Mouse (Mus musculus): Measurements from ENCODE around the gene Htr5a. TPM values are rescaled to one million over a fixed set of nuclear protein-coding genes. Genes with fewer than 3 reads are reported as not detected.

Gene Htr5a
- polyA plus RNA-seq, 1 experiment from 2014 or later = not detected

DNA sequence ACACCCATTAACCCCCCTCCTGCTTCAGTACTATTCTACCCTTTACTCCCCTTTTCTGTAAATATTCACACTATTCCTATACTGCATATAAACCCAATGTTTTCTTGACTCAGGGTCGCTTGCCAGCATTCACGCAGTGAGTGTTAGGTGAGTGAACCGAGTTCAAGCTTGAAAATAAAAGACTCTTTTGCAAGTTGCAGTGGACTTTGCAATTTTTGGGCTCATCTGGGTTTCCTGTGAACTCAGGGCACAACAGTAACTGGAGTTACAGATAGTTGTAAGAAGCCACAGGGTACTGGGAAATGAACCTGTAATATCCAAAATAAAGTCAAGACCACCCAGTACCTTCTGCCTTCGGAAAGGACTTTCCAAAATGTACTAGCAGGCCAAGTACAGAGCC lies 58.2 kb downstream of the Htr5a start:
- WGBS = 89% methylated on average over 4 of the region's 4 CpGs
- Histone ChIP-seq H3K9ac (replicated peaks; ENCODE audit: low read depth, low read length) (no peak overlapping the region), H3K36me3 (ENCODE audit: control insufficient read depth, insufficient read depth, low read length) (no peaks in the 10 kb centered on the region), H3K27me3 (ENCODE audit: control insufficient read depth, insufficient read depth, low read length) (no peaks in the 10 kb centered on the region), H3K9me3 (ENCODE audit: control insufficient read depth, low read depth, low read length) (no peaks in the 10 kb centered on the region), H3K4me3 (ENCODE audit: low read depth, low read length) (no peak overlapping the region), H3K4me2 (replicated peaks; ENCODE audit: low read depth, low read length) (no peak overlapping the region), H3K4me1 (ENCODE audit: control insufficient read depth, insufficient read depth, low read length) (no peaks in the 10 kb centered on the region), H3K27ac (ENCODE audit: low read length) (no peak overlapping the region)
- no peak for ATAC-seq (ENCODE audit: insufficient number of reproducible peaks, insufficient read depth, low FRiP score, low read depth)

Other genes with a start within 250 kb of the Htr5a start
- 38.7 and 40.9 TPM in 2 replicates for gene Paxip1, start 50.5 kb upstream of the Htr5a start, polyA plus RNA-seq (2014; fragmentation: Nextera tagmentation; extraction: Ambion mirVana)
- gene Insig1, start 229.2 kb downstream of the Htr5a start, polyA plus RNA-seq (2014; fragmentation: Nextera tagmentation; extraction: Ambion mirVana) = 69.4 and 92.6 TPM in 2 replicates

Measured in stomach, embryonic 14.5 days (tissue).